Mouse (Mus musculus) G1E (cell line): ENCODE measurements around the gene Abca4.

Experiments
- CTCF ChIP-seq: IDR thresholded peaks from 2 replicates; pipeline ENCODE4 v1.5.1; 2012; ENCODE audit warnings: low read depth, low read length, inconsistent platforms, mixed read lengths
- GATA1 ChIP-seq: IDR thresholded peaks from 2 replicates; pipeline ENCODE4 v1.6.1; 2012; ENCODE audit warnings: borderline replicate concordance, low read length, inconsistent platforms, mixed read lengths
- POLR2AphosphoS5 ChIP-seq: IDR thresholded peaks from 2 replicates; pipeline ENCODE4 v1.6.1; 2012; ENCODE audit warnings: low read depth, low read length, inconsistent platforms; ENCODE audit not compliant: insufficient replicate concordance
- TAL1 ChIP-seq: conservative IDR thresholded peaks from 2 replicates; pipeline ENCODE4 v1.6.1; 2012; ENCODE audit warnings: low read depth, low read length, inconsistent platforms, mixed read lengths

GRCm38 (mm10) chr3:122186975-122187374 is 142.7 kb downstream of the Abca4 start:
- no peak for TF ChIP-seq CTCF
- TF ChIP-seq POLR2AphosphoS5 = no peak
- TF ChIP-seq GATA1 = no peak
- no peak for TF ChIP-seq TAL1
